Mouse (Mus musculus): ENCODE data around the gene Chchd5. TPM values are rescaled to one million over a fixed set of nuclear protein-coding genes. Genes with fewer than 3 reads are reported as not detected.

The Chchd5 gene
- total RNA-seq (2023) = 1 to 10 TPM; 8.9 to 9.2 TPM

GRCm38 (mm10) chr2:129129412-129129929 is at the start of gene Chchd5:
Chchd5 (plus strand) TSS chr2:129129700.

GRCm38 (mm10) chr2:129100784-129101310 is 28.7 kb upstream of the Chchd5 start, which contains the start of gene Polr1b:
Polr1b (plus strand) TSS chr2:129100995.

Other genes starting within 250 kb of the Chchd5 start
- 1 to 10 TPM; 3.5 to 4.5 TPM for gene Zc3h8, start 185.6 kb upstream of the Chchd5 start, total RNA-seq (2023)
- gene Zc3h6, start 162.3 kb upstream of the Chchd5 start, total RNA-seq (2023) = 1 to 10 TPM; 3.7 to 5.0 TPM
- 1 to 10 TPM; 2.5 TPM for gene Gm10762, start 162.0 kb upstream of the Chchd5 start, total RNA-seq (2023)
- gene Vinac1, start 81.5 kb upstream of the Chchd5 start, total RNA-seq (2023) = not detected
- gene Ttl, start 63.8 kb upstream of the Chchd5 start, total RNA-seq (2023) = 1 to 10 TPM; 4.8 to 5.6 TPM
- 10 to 100 TPM; 19.0 to 20.8 TPM for gene Polr1b, start 28.7 kb upstream of the Chchd5 start, total RNA-seq (2023)
- 100 to 1,000 TPM; 243 to 270 TPM for gene Slc20a1, start 69.1 kb downstream of the Chchd5 start, total RNA-seq (2023)
- 1 to 10 TPM; 1.8 to 3.3 TPM for gene Ckap2l, start 167.5 kb downstream of the Chchd5 start, total RNA-seq (2023)
- gene Il1a, start 180.3 kb downstream of the Chchd5 start, total RNA-seq (2023) = 10 to 100 TPM; 12.8 to 17.0 TPM
- 100 to 1,000 TPM; 288 to 415 TPM for gene Il1b, start 241.4 kb downstream of the Chchd5 start, total RNA-seq (2023)

All from monocyte, adult 59 days (primary cell).